Mouse (Mus musculus): ENCODE data around the gene Ren1.

The Ren1 gene

GRCm38 (mm10) chr1:133409786-133410185 is 59.5 kb downstream of the Ren1 start:
- no peak for DNase-seq (ENCODE audit: low read depth, low spot score)

Data from c-Kit-negative CD71-positive TER-119-positive erythroid progenitor cells, embryonic 14.5 days (primary cell).